Mouse (Mus musculus) megakaryocyte-erythroid progenitor cell, adult 5-6 weeks (primary cell): ENCODE measurements at regions not wholly inside any gene's neighbourhood (a gene's known extent, or its start where the extent isn't known, plus 50 kb on each side); places are given as distances from the start of the nearest gene placed in this dataset.
A peak's percentile ranks its signal among the peaks of the same experiment; 100 is the strongest.

ENCODE experiments used
- ATAC-seq: replicated peaks from 2 replicates; pipeline ENCODE4 v1.8.0; 2016; ENCODE audit warnings: mild to moderate bottlenecking, inconsistent platforms; ENCODE audit not compliant: severe bottlenecking, poor library complexity, low FRiP score, low TSS enrichment

- ATAC-seq = no peak
Measured at GRCm38 (mm10) chr11:6785471-6785870, 52.0 kb downstream of the Gm11983 start.

DNA sequence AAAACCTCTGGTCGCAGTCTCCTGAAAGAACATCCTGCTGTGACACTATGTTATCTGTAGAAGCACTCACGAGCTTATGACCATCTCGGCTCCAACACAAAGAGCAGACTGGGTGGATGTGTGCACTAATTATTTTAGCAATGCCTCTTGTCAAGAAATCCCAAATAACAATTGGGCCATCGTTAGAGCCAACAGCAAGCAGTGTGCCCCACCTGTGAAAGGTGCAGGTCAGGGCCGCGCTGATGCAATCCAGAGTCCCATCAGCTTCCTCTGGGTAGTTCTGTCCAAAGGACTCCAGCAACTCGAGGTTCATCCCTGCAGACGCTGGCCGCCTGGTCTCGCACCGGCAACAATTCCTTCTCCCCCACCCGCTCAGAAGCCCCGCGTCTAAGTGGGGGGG lies 54.6 kb downstream of the Gm11983 start:
- no peak for ATAC-seq

- ATAC-seq = no peak
Measured at GRCm38 (mm10) chr11:6779752-6780151, 57.7 kb downstream of the Gm11983 start.

DNA sequence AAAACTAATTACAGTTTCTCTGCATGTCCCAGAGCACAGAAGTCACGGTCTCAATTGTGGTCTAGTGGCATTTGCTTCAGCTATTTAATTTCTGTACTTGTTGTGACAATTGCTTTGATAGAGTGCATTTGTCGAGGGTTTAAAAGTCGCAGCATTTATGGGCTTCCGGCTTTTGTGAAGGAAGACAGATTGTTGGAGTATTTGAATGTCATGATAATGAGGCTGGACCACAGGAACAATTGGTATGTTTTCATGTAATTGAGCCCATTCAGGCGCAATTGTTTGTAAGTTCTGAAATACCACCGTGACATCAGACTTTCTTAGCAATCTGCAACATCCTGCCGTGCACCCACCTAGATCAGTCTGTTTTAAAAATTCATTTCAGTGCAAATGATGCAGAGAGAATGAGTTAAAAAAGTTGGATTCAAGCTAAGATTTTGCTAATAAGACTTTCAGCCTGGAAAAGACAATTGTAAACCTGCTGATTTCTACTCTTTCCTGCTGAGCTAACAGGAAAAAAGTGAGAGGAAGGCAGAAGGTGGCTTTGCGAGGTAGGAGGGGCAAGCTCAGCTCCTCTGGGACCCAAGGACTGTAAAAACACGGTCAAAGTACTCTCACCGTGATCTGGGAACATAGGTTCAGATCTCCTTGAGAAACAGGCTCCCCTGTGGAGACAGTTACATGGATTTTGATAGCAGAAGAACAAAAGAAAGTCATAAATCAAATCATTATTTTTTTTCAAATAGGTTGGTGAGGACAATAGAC lies 58.7 kb downstream of the Gm11983 start:
- no peak for ATAC-seq

DNA sequence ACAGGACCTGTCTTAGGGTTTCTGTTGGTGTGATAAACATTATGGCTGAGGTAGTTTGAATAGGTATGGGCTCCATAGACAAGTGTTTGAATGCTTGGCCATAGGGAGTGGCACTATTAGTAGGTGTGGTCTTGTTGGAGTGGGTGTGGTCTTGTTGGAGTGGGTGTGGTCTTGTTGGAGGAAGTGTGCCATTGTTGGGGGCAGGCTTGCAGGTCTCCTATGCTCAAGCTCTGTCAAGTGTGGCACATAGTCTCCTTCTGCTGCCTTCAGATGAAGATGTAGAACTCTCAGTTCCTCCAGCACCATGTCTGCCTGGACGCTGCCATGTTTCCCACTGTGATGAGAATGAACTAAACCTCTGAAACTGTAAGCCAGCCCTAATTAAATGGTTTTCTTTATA lies 59.9 kb downstream of the Gm11983 start:
- no peak for ATAC-seq

GRCm38 (mm10) chr11:6774656-6775055 lies 62.8 kb downstream of the Gm11983 start:
- no peak for ATAC-seq

GRCm38 (mm10) chr11:6773951-6774350 lies 63.5 kb downstream of the Gm11983 start:
- no peak for ATAC-seq

DNA sequence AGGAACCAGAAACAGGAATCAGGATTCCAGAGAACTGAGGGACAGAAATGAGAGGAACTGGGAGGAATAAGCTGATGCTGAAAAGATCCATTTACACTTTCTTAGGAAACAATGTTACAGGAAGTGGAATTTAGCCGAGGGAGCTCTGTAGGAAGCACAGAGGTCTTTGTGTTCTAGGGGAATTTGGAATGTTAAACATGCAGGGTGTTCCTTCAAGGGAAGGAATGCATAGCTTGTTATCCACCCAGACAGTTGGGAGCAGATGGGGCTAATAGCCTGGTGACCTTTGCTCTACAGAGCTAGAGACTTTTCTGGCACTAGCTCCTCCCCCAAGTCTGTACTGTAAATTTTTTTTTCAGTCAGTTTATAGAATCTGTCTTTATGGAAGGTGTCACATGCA lies 64.1 kb downstream of the Gm11983 start:
- no peak for ATAC-seq

DNA sequence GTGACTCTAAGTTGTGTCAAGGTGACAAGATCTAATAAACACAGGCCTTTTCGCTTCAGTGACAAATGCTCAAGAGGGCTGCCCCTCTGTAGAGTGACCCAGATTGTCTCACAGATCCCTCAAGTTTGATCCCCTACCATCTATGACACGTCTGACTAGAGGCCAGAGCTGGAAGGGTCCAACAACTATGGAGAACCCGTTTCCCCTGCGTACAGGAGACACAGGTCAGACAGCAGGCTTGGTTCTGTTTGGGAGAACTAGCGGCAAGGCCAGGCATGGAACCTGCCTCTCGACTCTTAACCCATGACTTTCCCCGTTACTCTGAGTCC lies 68.1 kb downstream of the Gm11983 start:
- ATAC-seq = 0 out of 2 replicates have a peak, but pooled peaks have one; percentile 26

- peak; percentile 84 for ATAC-seq
Measured at GRCm38 (mm10) chr11:6768599-6769436, 68.6 kb downstream of the Gm11983 start.

- no peak for ATAC-seq
Measured at GRCm38 (mm10) chr11:6766725-6767124, 70.7 kb downstream of the Gm11983 start.

DNA sequence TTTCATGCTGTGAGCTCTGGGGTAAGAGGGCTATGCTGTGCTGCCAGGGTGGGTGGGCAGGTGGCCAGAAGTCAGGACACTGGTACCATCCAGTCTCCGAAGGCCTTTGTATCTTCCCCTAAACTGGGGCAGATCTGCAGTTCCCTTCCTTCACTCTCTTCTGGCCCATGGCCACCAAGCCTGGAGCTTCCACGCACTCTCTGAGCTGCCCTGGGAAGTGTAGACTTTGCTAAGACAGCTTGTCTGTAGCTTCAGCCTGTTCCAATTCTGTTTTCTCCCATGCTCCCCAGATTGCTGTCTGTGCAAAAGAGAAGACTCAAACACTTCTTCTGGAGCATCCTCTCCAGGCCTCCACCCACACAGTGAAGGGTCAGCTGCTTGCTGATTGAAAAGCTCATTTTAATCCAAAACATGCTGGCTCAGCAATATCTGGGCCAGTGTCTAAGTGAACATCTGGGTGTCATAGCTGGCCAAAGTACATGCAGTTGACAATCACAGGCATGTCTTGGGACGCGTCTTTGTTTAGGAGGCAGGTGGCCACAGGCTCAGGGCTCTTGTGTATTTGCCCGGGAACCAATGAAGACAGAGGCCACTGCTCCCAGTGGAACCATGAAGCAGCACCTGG lies 72.0 kb downstream of the Gm11983 start:
- no peak for ATAC-seq

- ATAC-seq = no peak
Measured at GRCm38 (mm10) chr11:6764186-6764585, 73.3 kb downstream of the Gm11983 start.

DNA sequence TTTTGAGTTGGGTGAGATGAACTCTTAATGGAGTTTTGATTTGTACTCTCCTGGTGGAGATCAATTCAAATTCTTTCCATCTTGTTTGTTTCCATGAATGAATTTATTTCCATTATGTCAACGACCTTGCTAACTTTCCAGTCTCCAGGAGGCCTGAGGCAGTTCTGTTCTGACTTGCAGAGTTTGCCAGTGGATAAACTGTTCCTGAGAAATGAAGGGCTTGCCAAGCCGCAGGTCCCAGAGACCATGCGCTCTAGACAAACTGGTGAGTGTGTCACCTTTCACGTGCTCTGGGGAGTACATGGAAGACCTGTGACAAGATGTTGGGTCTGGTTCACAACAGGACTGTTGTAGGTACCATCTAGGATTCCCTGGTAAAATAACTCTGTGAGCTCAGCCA lies 74.5 kb downstream of the Gm11983 start:
- ATAC-seq = no peak

DNA sequence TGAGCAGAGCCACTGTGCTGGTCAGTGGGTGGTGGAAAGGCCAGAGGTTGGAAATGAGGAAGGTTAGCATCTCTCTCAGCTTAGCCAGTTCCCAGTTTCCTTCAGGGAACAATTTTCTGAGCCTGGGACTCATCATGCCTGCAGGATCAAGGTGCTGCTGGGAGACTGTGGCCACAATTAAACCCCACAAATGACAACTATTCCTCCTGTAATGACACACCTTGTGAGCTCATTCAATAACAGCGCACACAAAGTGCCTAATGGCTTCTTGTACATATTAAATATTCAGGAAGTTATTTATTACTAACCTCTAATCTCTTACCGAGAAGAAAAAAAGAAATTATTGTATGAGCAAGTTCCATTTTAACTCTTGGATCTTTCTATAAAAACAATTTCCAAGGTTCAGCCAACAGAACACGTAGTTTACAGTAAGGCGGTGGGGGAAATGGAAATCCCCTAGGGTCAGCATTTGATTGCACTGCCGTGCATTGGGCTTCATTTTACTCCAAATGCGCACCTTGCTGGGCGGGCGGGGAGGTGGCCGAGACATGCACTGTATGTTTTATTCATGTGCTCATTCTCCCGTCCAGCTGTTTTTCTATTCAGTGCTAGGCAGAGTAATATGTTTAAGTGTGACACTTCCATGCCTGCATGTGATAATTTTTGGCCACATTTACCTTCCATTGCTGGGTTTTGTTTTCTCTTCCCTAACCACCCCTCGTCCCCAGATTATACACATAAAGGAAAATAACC lies 75.4 kb downstream of the Gm11983 start:
- ATAC-seq = no peak

- no peak for ATAC-seq
Measured at GRCm38 (mm10) chr11:6759578-6759977, 77.9 kb downstream of the Gm11983 start.

- ATAC-seq = no peak
Measured at GRCm38 (mm10) chr11:6739439-6739838, 81.1 kb downstream of the Ramp3 start.

DNA sequence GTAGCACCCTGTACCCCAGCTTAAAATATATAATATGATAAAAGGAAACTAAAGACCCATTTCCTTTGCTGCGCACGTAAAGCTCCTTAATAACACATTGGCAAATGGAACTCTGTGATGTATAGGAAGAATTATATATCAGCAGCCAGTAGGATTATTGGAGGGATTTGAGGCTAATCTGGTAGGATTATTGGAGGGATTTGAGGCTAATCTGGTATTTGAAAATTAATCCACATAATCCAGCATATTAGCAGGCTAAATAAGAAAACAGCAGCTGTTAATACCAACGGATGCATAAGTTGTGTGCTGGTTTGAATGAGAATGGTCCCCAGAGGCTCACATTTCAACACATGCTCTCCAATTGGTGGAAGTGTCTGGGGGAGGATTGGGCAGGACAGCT lies 80.3 kb downstream of the Ramp3 start:
- no peak for ATAC-seq

DNA sequence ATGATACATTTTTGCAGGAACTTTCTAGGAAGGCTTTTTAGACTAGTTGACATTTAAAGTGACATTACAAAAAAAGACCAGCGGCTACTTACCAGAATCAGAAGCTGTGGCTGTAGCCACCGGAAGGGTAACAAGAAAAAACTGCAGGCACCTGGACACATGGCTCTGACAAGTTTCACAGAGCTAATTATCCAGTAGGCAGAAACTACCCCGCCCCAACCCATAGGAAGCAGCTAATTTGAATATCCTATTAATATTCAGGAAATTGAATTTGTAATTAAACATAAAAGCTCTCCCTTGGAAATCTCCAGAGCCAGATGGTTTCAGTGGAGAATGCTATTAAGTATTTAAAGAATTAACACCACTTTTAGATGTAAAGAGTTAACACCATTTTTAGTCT lies 79.8 kb downstream of the Ramp3 start:
- ATAC-seq = no peak
